Mouse (Mus musculus) activated CD4-positive, CD25-positive, alpha-beta regulatory T cell (primary cell): ENCODE results near the gene Olfr97. TPM values are rescaled to one million over a fixed set of nuclear protein-coding genes. Genes with fewer than 3 reads are reported as not detected.

Source experiments
- polyA plus RNA-seq, 2 experiments: library from polyadenylated mRNA; unstranded; fragments of 100-300 nt; shearing (Covaris generic); gene quantifications; one replicate each; pipeline ENCODE4 v1.2.1; 2017

Olfr97 gene
- polyA plus RNA-seq = not detected

GRCm38 (mm10) chr17:37237230-37237629, at the start of gene Olfr97:
Olfr97 (minus strand) TSS chr17:37237330.

GRCm38 (mm10) chr17:37283360-37283759, 46.2 kb upstream of the Olfr97 start, which contains the start of gene Olfr99:
Olfr99 (minus strand) TSS chr17:37283460.

DNA sequence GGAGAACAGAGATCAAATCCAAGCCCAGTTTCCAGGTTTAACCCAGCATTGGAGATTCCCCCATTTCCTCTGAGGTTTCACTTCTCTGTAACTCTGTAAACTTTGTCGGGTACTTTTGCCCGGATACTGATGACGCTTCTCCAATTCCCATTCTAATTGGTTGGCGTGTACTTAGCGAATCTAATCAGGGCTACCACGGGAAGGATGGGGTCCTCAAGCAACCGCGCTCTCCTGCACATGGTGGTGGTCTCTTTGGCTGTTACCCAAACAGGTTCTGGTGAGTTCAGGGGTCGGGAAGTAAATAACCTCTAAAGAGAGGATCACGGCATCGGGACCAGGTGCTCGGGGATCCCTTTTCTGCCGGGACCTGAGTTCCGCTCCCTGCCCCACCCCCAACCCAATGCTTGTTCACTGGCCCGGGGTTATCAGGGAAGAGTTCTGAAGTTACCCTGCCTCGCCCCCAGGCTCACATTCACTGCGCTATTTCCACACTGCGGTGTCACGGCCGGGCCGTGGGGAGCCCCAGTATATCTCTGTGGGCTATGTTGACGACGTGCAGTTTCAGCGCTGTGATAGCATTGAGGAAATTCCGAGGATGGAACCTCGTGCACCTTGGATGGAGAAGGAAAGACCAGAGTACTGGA, 33.0 kb upstream of the Olfr97 start, which contains the start of gene H2-M3:
Gene H2-M3, plus strand, starts transcription at position 163 of the 644 bp plus-strand sequence.

DNA sequence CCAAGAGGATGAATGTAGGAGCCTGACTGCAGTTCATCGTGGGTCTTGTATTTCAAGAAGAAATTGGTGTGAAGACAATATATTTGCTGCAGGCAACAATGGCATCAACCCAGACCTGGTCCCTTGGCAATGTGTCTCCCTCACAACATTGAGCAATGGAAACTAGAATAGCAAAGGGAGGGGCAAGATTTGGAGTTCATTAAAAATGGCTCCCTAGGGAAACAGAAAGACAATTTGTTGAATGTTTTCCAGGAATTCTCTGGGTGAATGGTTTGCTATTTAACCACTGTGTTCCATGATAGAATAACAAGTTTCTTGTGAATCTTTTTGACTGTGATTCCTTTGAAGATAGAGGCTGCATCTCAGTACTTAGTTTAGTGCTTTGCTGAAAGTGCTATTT, 26.5 kb upstream of the Olfr97 start, which contains the start of gene Olfr98:
Gene Olfr98, minus strand, starts transcription at position 124 of the 400 bp plus-strand sequence.

DNA sequence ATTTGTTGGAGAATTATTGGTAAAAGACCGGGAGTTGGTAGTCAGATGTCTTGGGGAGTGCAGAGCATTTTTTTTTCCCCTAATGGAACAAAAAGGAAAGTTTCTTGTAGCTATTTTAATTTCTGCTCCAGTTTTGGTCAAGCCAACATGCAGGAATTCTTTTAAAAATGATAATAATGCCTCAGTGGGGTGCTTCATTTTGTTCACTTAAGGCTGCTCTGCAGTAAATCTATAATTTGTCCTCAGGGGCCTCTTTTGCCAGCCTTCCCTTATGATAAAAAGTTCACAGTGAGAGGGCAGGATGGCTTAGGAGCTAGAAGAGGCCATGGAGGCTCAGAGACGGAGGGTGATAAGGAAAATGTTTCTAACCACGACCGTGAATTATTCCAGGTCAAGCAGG, 17.3 kb downstream of the Olfr97 start, which contains the start of gene Olfr96:
Gene Olfr96, plus strand, starts transcription at position 301 of the 400 bp plus-strand sequence.

GRCm38 (mm10) chr17:37213018-37213417, 24.1 kb downstream of the Olfr97 start, which contains the start of gene Olfr95:
Olfr95 (minus strand) TSS chr17:37213118.

DNA sequence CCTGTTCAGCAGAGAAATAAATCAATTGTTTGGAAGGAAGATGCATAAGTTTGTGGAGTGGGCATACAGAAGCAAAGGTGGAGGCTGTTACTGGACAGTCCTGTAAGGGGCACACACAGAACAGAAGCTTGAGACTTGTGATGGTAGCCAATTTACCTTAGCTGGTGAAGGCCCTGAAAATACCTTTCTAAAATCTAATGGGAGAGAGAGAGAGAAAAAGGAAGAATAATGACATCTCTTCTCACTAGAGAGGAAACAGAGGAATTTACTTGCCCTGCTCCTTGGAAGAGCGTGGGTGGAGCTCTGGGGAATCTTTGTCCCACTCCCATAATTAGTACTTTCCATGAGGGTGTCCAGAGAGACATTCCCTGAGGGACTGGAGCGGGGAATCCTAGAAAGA, 36.2 kb downstream of the Olfr97 start, which contains the start of gene Olfr94:
Gene Olfr94, minus strand, starts transcription at position 101 of the 400 bp plus-strand sequence.

GRCm38 (mm10) chr17:37193656-37194055, 43.5 kb downstream of the Olfr97 start, which contains the start of gene Ubd:
Ubd (plus strand) TSS chr17:37193892.

Other genes starting within 250 kb of the Olfr97 start
- under 1 TPM in 1 of 2 experiments, not detected in 1; 0.12 TPM for gene H2-M5, start 247.8 kb downstream of the Olfr97 start, polyA plus RNA-seq
- gene Zfp57, start 236.2 kb downstream of the Olfr97 start, polyA plus RNA-seq = not detected
- not detected for gene Mog, start 213.9 kb downstream of the Olfr97 start, polyA plus RNA-seq
- gene Gabbr1, start 191.4 kb downstream of the Olfr97 start, polyA plus RNA-seq = 10 to 100 TPM; 10.7 to 14.6 TPM
- gene Olfr90, start 148.8 kb downstream of the Olfr97 start, polyA plus RNA-seq = not detected
- under 1 TPM in 1 of 2 experiments, not detected in 1; 0.21 TPM for gene Olfr91, start 139.1 kb downstream of the Olfr97 start, polyA plus RNA-seq
- not detected for gene Olfr92, start 117.2 kb downstream of the Olfr97 start, polyA plus RNA-seq
- gene Olfr93, start 75.8 kb downstream of the Olfr97 start, polyA plus RNA-seq = not detected
- 1 to 10 TPM in 1 of 2 experiments, under 1 TPM in 1; 0.52 to 2.0 TPM for gene Ubd, start 43.4 kb downstream of the Olfr97 start, polyA plus RNA-seq
- gene Olfr94, start 36.3 kb downstream of the Olfr97 start, polyA plus RNA-seq = not detected
- not detected for gene Olfr95, start 24.2 kb downstream of the Olfr97 start, polyA plus RNA-seq
- gene Olfr96, start 17.2 kb downstream of the Olfr97 start, polyA plus RNA-seq = not detected
- gene Olfr98, start 26.4 kb upstream of the Olfr97 start, polyA plus RNA-seq = not detected
- 100 to 1,000 TPM; 112 to 128 TPM for gene H2-M3, start 32.9 kb upstream of the Olfr97 start, polyA plus RNA-seq
- gene Olfr99, start 46.1 kb upstream of the Olfr97 start, polyA plus RNA-seq = 1 to 10 TPM; 2.3 to 3.6 TPM
- under 1 TPM; 0.06 to 0.43 TPM for gene Olfr101, start 67.0 kb upstream of the Olfr97 start, polyA plus RNA-seq
- under 1 TPM in 1 of 2 experiments, not detected in 1; 0.39 TPM for gene Olfr102, start 79.7 kb upstream of the Olfr97 start, polyA plus RNA-seq
- not detected for gene Olfr103, start 102.4 kb upstream of the Olfr97 start, polyA plus RNA-seq
- not detected for gene Olfr104-ps, start 122.3 kb upstream of the Olfr97 start, polyA plus RNA-seq
- not detected for gene Olfr105-ps, start 141.7 kb upstream of the Olfr97 start, polyA plus RNA-seq
- gene Olfr106-ps, start 153.1 kb upstream of the Olfr97 start, polyA plus RNA-seq = not detected
- under 1 TPM; 0.04 to 0.09 TPM for gene Olfr107, start 161.9 kb upstream of the Olfr97 start, polyA plus RNA-seq
- not detected for gene Olfr108, start 208.2 kb upstream of the Olfr97 start, polyA plus RNA-seq
- gene Olfr109, start 221.6 kb upstream of the Olfr97 start, polyA plus RNA-seq = under 1 TPM in 1 of 2 experiments, not detected in 1; 0.10 TPM
- gene H2-M2, start 246.2 kb upstream of the Olfr97 start, polyA plus RNA-seq = 1 to 10 TPM in 1 of 2 experiments, under 1 TPM in 1; 0.37 to 2.2 TPM